Mouse (Mus musculus) natural killer cell, adult 2 months (primary cell): Measurements from ENCODE around the gene 8030474K03Rik.
"Not testable (repeated sequence)": the region's sequence is repeated elsewhere in the genome, so short reads cannot be mapped to it uniquely, and the experiment has no call there.

Experiments
- DNase-seq, 2 experiments: peaks; one replicate each; pipeline ENCODE4 v3.0.0; 2022; ENCODE audit warnings: low spot score in 2 of 2

8030474K03Rik gene

GRCm38 (mm10) chrX:101794342-101794741 lies at the start of gene 8030474K03Rik, which contains the start of gene Gm4779:
Gene 8030474K03Rik (plus strand): TSS chrX:101794656.
Gene Gm4779 (minus strand): TSS chrX:101794423.
- DNase-seq = no peak

- DNase-seq = no peak
Observed at GRCm38 (mm10) chrX:101750144-101750543, 44.3 kb upstream of the 8030474K03Rik start.

GRCm38 (mm10) chrX:101754478-101754877 lies 40.0 kb upstream of the 8030474K03Rik start:
- DNase-seq = no peak

- no peak for DNase-seq
Observed at GRCm38 (mm10) chrX:101764621-101765020, 29.8 kb upstream of the 8030474K03Rik start.

- DNase-seq = no peak
Observed at GRCm38 (mm10) chrX:101765111-101765510, 29.3 kb upstream of the 8030474K03Rik start.

GRCm38 (mm10) chrX:101767280-101767679 lies 27.2 kb upstream of the 8030474K03Rik start:
- DNase-seq = no peak

- no peak for DNase-seq
Observed at GRCm38 (mm10) chrX:101769478-101769877, 25.0 kb upstream of the 8030474K03Rik start.

GRCm38 (mm10) chrX:101770307-101770706 lies 24.1 kb upstream of the 8030474K03Rik start:
- peak in 1 of 2 experiments; percentile 30 for DNase-seq

GRCm38 (mm10) chrX:101772035-101772434 lies 22.4 kb upstream of the 8030474K03Rik start:
- DNase-seq = peak; percentile 60 to 65

GRCm38 (mm10) chrX:101791551-101791950 lies 2.9 kb upstream of the 8030474K03Rik start:
- DNase-seq = peak in 1 of 2 experiments; percentile 7

- no peak for DNase-seq
Observed at GRCm38 (mm10) chrX:101805512-101805911, 11.1 kb downstream of the 8030474K03Rik start.

- no peak for DNase-seq
Observed at GRCm38 (mm10) chrX:101811750-101812149, 17.3 kb downstream of the 8030474K03Rik start.

GRCm38 (mm10) chrX:101819163-101819562 lies 24.7 kb downstream of the 8030474K03Rik start:
- no peak for DNase-seq

- DNase-seq = not testable (repeated sequence)
Observed at GRCm38 (mm10) chrX:101819980-101820379, 25.5 kb downstream of the 8030474K03Rik start.

- DNase-seq = no peak
Observed at GRCm38 (mm10) chrX:101847191-101847795, 52.8 kb downstream of the 8030474K03Rik start.
